In the genomic region with DNA sequence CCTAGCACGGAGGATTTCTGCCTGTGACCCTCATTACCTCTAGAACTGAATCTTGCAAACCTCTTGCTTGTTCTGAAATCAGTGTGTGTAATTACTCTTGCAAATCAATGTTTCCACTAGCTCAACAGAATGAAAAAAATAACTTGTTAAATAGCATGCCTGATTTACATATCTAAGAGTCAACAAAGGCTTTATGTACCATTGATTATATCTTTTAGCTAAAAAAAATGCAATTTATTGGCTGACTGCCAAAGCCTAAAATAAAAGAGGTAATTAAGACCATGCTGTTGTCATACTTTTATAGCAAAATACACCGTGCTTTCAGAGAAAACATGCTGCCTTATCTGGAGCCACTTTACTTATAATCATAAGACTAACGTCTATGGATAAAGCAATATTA, we compare ENCODE assay signal across 25 mouse cellular contexts.
"Had no signal": no experiment of that assay in that cellular context is flagged by ENCODE, and none has a peak within 500 bp of the region (broad histone marks: within the 10 kb centered on the region; RNA-seq: fewer than 3 reads in every experiment).

No protein-coding gene starts in this region.

- H3K27ac ChIP-seq: gastrocnemius, adult 2 months; heart, embryonic 10.5 days; hindbrain, embryonic 10.5 days; hindbrain, embryonic 12.5 days; hindbrain, embryonic 15.5 days; intestine, embryonic 15.5 days; layer of hippocampus, adult 2 months; limb, embryonic 13.5 days; limb, embryonic 15.5 days; liver, embryonic 12.5 days; liver, embryonic 14.5 days had no signal

- H3K27me3 ChIP-seq: heart, embryonic 12.5 days; hindbrain, embryonic 12.5 days; hindbrain, embryonic 15.5 days; intestine, embryonic 15.5 days; limb, embryonic 13.5 days; limb, embryonic 15.5 days; liver, embryonic 12.5 days had no signal

- H3K36me3 ChIP-seq: heart, embryonic 10.5 days; heart, embryonic 12.5 days; hindbrain, embryonic 10.5 days; hindbrain, embryonic 12.5 days; hindbrain, embryonic 15.5 days; intestine, embryonic 15.5 days; limb, embryonic 13.5 days; limb, embryonic 15.5 days; liver, embryonic 12.5 days had no signal

- H3K9me3 ChIP-seq: heart, embryonic 10.5 days; heart, embryonic 12.5 days; hindbrain, embryonic 10.5 days; hindbrain, embryonic 12.5 days; hindbrain, embryonic 15.5 days; intestine, embryonic 15.5 days; limb, embryonic 13.5 days; limb, embryonic 15.5 days; liver, embryonic 12.5 days had no signal

- DNase-seq: gastrocnemius, adult 2 months; gastrocnemius, postnatal 10 days; gastrocnemius, postnatal 25 days; heart, adult 18-20 months; heart, postnatal 10 days; heart, postnatal 4 days; kidney, adult 18-20 months; kidney, adult 8-10 months; kidney, postnatal 10 days; kidney, postnatal 25 days; kidney, postnatal 4 days; left cerebral cortex, postnatal 4 days had no signal

- H3K4me3 ChIP-seq: gastrocnemius, adult 2 months; heart, embryonic 10.5 days; heart, embryonic 12.5 days; hindbrain, embryonic 10.5 days; hindbrain, embryonic 12.5 days; hindbrain, embryonic 15.5 days; intestine, embryonic 15.5 days; layer of hippocampus, adult 2 months; limb, embryonic 13.5 days; limb, embryonic 15.5 days; liver, embryonic 12.5 days had no signal

- H3K4me2 ChIP-seq: heart, embryonic 12.5 days; hindbrain, embryonic 12.5 days; hindbrain, embryonic 15.5 days; intestine, embryonic 15.5 days; limb, embryonic 13.5 days; limb, embryonic 15.5 days; liver, embryonic 12.5 days had no signal

- ATAC-seq: inflammation-experienced regulatory T-cells, adult 6 months; intestine, embryonic 15.5 days; intestine, postnatal 0 days; liver, embryonic 12.5 days had no signal

- H3K4me1 ChIP-seq: heart, embryonic 10.5 days; heart, embryonic 12.5 days; hindbrain, embryonic 10.5 days; hindbrain, embryonic 12.5 days; hindbrain, embryonic 15.5 days; intestine, embryonic 15.5 days; limb, embryonic 13.5 days; limb, embryonic 15.5 days; liver, embryonic 12.5 days had no signal

- H3K9ac ChIP-seq: heart, embryonic 12.5 days; hindbrain, embryonic 12.5 days; hindbrain, embryonic 15.5 days; intestine, embryonic 15.5 days; limb, embryonic 13.5 days; limb, embryonic 15.5 days; liver, embryonic 12.5 days; liver, embryonic 14.5 days had no signal
